Mouse (Mus musculus) heart, embryonic 11.5 days (tissue): ENCODE results near the gene Ush2a. TPM values are rescaled to one million over a fixed set of nuclear protein-coding genes. Genes with fewer than 3 reads are reported as not detected.
A peak's percentile ranks its signal among the peaks of the same experiment; 100 is the strongest.

Experiments used
- ATAC-seq: fragments of 200-750 bp; cut with Nextera tagmentation; replicated peaks from 2 replicates; pipeline ENCODE4 v1.8.0; 2017; ENCODE audit warnings: moderate library complexity; ENCODE audit not compliant: insufficient number of reproducible peaks, low FRiP score, low TSS enrichment
- H3K27ac ChIP-seq: fragments of 300-500 bp; sonication (generic); 2 replicates; pipeline ENCODE4 v1.5.1; 2014; ENCODE audit warnings: mild to moderate bottlenecking, low read depth, low read length
- H3K27me3 ChIP-seq: fragments of 300-500 bp; sonication (generic); 2 replicates; pipeline ENCODE4 v1.6.1; 2014; ENCODE audit warnings: mild to moderate bottlenecking, low read length, mixed read lengths; ENCODE audit not compliant: control insufficient read depth, insufficient read depth
- H3K36me3 ChIP-seq: fragments of 300-500 bp; sonication (generic); 2 replicates; pipeline ENCODE4 v1.6.1; 2014; ENCODE audit warnings: mild to moderate bottlenecking, low read length, moderate library complexity, mixed read lengths; ENCODE audit not compliant: control insufficient read depth, insufficient read depth
- H3K4me1 ChIP-seq: fragments of 300-500 bp; sonication (generic); 2 replicates; pipeline ENCODE4 v1.6.1; 2014; ENCODE audit warnings: low read length; ENCODE audit not compliant: control insufficient read depth, insufficient read depth
- H3K4me2 ChIP-seq: fragments of 300-500 bp; sonication (generic); 2 replicates; pipeline ENCODE4 v1.6.1; 2014; ENCODE audit warnings: mild to moderate bottlenecking, moderate library complexity
- H3K4me3 ChIP-seq: fragments of 300-500 bp; sonication (generic); 2 replicates; pipeline ENCODE4 v1.5.1; 2014; ENCODE audit warnings: low read depth, low read length
- H3K9ac ChIP-seq: fragments of 300-500 bp; sonication (generic); 2 replicates; pipeline ENCODE4 v1.6.1; 2014; ENCODE audit warnings: mild to moderate bottlenecking, low read depth, low read length, moderate library complexity
- H3K9me3 ChIP-seq: fragments of 300-500 bp; sonication (generic); replicated peaks from 2 replicates; pipeline ENCODE4 v1.6.1; 2016; ENCODE audit warnings: low read length; ENCODE audit not compliant: control insufficient read depth
- WGBS: fragments of 180-500 bp; shearing (Covaris S2); extraction: QIAGEN DNeasy Blood & Tissue Kit; methylation state at CpG from one replicate; pipeline ENCODE4 v1.1.7; 2014; ENCODE audit not compliant: insufficient replicate concordance; 5-methylcytosine and 5-hydroxymethylcytosine counted together
- polyA plus RNA-seq: library from polyadenylated mRNA; unstranded; fragments of >200 nt; fragmentation: Nextera tagmentation; extraction: Ambion mirVana; gene quantifications from 2 replicates; pipeline ENCODE4 v1.2.1, GENCODE M21; 2014

The Ush2a gene
- polyA plus RNA-seq, 1 experiment from 2014 or later: 0.03 TPM

DNA sequence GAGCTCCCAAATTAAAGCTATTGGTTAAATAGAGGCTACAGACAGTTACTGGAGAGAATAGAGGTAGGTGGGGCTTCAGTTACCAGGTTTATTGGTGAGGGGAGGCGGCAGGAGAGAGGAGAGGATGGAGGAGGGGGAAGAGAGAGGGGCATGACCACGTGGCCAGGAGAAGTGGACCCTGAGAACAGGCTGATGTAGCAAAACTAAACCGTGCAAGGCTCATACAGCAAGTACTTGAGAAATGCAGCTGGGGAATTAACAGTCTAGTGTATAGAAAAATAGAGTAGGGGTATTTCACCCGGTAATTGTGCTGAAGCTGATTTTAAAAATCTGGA is 751.7 kb downstream of the Ush2a start:
- H3K4me2 ChIP-seq: peak overlapping the region; percentile 59
- WGBS: 12% methylated on average over 4 of the region's 4 CpGs
- H3K9ac ChIP-seq: no peak overlapping the region; the same call in 1 of the 2 replicates
- no peaks in the 10 kb centered on the region for H3K36me3 ChIP-seq
- H3K4me3 ChIP-seq: peak overlapping the region; percentile 25; the same call in 1 of the 2 replicates
- H3K27ac ChIP-seq: no peak overlapping the region
- peaks cover 20% of the 10 kb centered on the region for H3K4me1 ChIP-seq
- H3K9me3 ChIP-seq: no peaks in the 10 kb centered on the region
- ATAC-seq: no peak
- H3K27me3 ChIP-seq: no peaks in the 10 kb centered on the region
